Mouse (Mus musculus) ES-Bruce4 (cell line): ENCODE measurements around the gene Myo5a. TPM values are rescaled to one million over a fixed set of nuclear protein-coding genes. Genes with fewer than 3 reads are reported as not detected.

Source experiments
- H3K27ac ChIP-seq: 2 replicates; pipeline ENCODE4 v1.5.1; 2012; ENCODE audit warnings: low read length, inconsistent platforms; ENCODE audit not compliant: insufficient read depth
- H3K27me3 ChIP-seq: 2 replicates; pipeline ENCODE4 v1.6.1; 2012; ENCODE audit warnings: mild to moderate bottlenecking, low read length, inconsistent platforms; ENCODE audit not compliant: control insufficient read depth, poor library complexity, insufficient read depth, severe bottlenecking
- H3K36me3 ChIP-seq: 2 replicates; pipeline ENCODE4 v1.6.1; 2012; ENCODE audit warnings: inconsistent platforms, mild to moderate bottlenecking, low read length, moderate library complexity; ENCODE audit not compliant: control insufficient read depth, poor library complexity, insufficient read depth, severe bottlenecking
- H3K4me1 ChIP-seq: one replicate; pipeline ENCODE4 v1.8.1; 2011; ENCODE audit warnings: low read length; ENCODE audit not compliant: control insufficient read depth, insufficient read depth
- H3K4me3 ChIP-seq: 2 replicates; pipeline ENCODE4 v1.5.1; 2011; ENCODE audit warnings: low read depth, mild to moderate bottlenecking, low read length
- H3K9ac ChIP-seq: 2 replicates; pipeline ENCODE4 v1.6.1; 2012; ENCODE audit warnings: low read depth, mild to moderate bottlenecking, inconsistent platforms; ENCODE audit not compliant: poor library complexity, severe bottlenecking
- H3K9me3 ChIP-seq: replicated peaks from 2 replicates; pipeline ENCODE4 v1.6.1; 2012; ENCODE audit warnings: mild to moderate bottlenecking, low read length, inconsistent platforms; ENCODE audit not compliant: control insufficient read depth, poor library complexity, insufficient read depth, severe bottlenecking
- CTCF ChIP-seq: IDR thresholded peaks from one replicate; pipeline ENCODE4 v1.8.1; 2011; ENCODE audit warnings: low read depth, low read length
- EP300 ChIP-seq: IDR thresholded peaks from 2 replicates; pipeline ENCODE4 v1.6.1; 2011; ENCODE audit warnings: low read depth, low read length; ENCODE audit not compliant: insufficient read depth
- POLR2A ChIP-seq: IDR thresholded peaks from one replicate; pipeline ENCODE4 v1.8.1; 2011; ENCODE audit warnings: low read length; ENCODE audit not compliant: insufficient read depth
- polyA plus RNA-seq: library from polyadenylated mRNA; stranded (reverse); fragments of >200 nt; gene quantifications from 2 replicates; pipeline ENCODE4 v1.2.4, GENCODE M21; 2011; ENCODE audit warnings: low read depth; ENCODE audit not compliant: missing spikeins, insufficient read depth, insufficient read length

The Myo5a gene
- 91.8 and 98.0 TPM in 2 replicates for polyA plus RNA-seq

- Histone ChIP-seq H3K9me3 (no peaks in the 10 kb centered on the region), H3K27ac (peak within 1 kb of the TSS; percentile 46), H3K9ac (peak within 1 kb of the TSS; percentile 45), H3K4me1 (no peaks in the 10 kb centered on the region), H3K4me3 (peak within 1 kb of the TSS; percentile 83), H3K27me3 (no peaks in the 10 kb centered on the region), H3K36me3 (no peaks in the 10 kb centered on the region)
- TF ChIP-seq POLR2A, result no peak
- TF ChIP-seq CTCF, result no peak
- no peak for TF ChIP-seq EP300
Measured at GRCm38 (mm10) chr9:75070457-75071028, at the start of gene Myo5a. Gene Myo5a, plus strand, starts transcription at chr9:75071015.

GRCm38 (mm10) chr9:75022546-75022945 lies 48.3 kb upstream of the Myo5a start:
- Histone ChIP-seq H3K4me1 (no peaks in the 10 kb centered on the region), H3K27ac (no peak overlapping the region), H3K27me3 (no peaks in the 10 kb centered on the region), H3K9me3 (no peaks in the 10 kb centered on the region), H3K9ac (no peak overlapping the region), H3K4me3 (no peak overlapping the region), H3K36me3 (no peaks in the 10 kb centered on the region)
- no peak for TF ChIP-seq CTCF
- no peak for TF ChIP-seq POLR2A
- TF ChIP-seq EP300, result no peak

- Histone ChIP-seq H3K9me3 (no peaks in the 10 kb centered on the region), H3K4me1 (no peaks in the 10 kb centered on the region), H3K27me3 (no peaks in the 10 kb centered on the region), H3K36me3 (no peaks in the 10 kb centered on the region), H3K27ac (no peak overlapping the region), H3K9ac (no peak overlapping the region), H3K4me3 (no peak overlapping the region)
- no peak for TF ChIP-seq EP300
Measured at GRCm38 (mm10) chr9:75023150-75023894, 47.5 kb upstream of the Myo5a start.

- TF ChIP-seq CTCF (no peak), POLR2A (no peak), EP300 (no peak)
- no peak overlapping the region for H3K27ac ChIP-seq
Measured at GRCm38 (mm10) chr9:75024089-75024488, 46.7 kb upstream of the Myo5a start.

GRCm38 (mm10) chr9:75025689-75026088 lies 45.1 kb upstream of the Myo5a start:
- TF ChIP-seq POLR2A (no peak), CTCF (peak; percentile 42)
- Histone ChIP-seq H3K4me3 (no peak overlapping the region), H3K27me3 (no peaks in the 10 kb centered on the region), H3K9ac (no peak overlapping the region), H3K4me1 (no peaks in the 10 kb centered on the region), H3K9me3 (no peaks in the 10 kb centered on the region), H3K27ac (no peak overlapping the region), H3K36me3 (no peaks in the 10 kb centered on the region)

More at GRCm38 (mm10) chr9:75024089-75024488, 46.7 kb upstream of the Myo5a start:
- H3K36me3 ChIP-seq, result no peaks in the 10 kb centered on the region
- H3K9ac ChIP-seq, result no peak overlapping the region
- no peaks in the 10 kb centered on the region for H3K9me3 ChIP-seq
- no peaks in the 10 kb centered on the region for H3K27me3 ChIP-seq
- no peaks in the 10 kb centered on the region for H3K4me1 ChIP-seq
- H3K4me3 ChIP-seq, result no peak overlapping the region

GRCm38 (mm10) chr9:75032408-75032807 lies 38.4 kb upstream of the Myo5a start:
- Histone ChIP-seq H3K4me3 (no peak overlapping the region), H3K9me3 (no peaks in the 10 kb centered on the region), H3K27me3 (no peaks in the 10 kb centered on the region), H3K4me1 (no peaks in the 10 kb centered on the region), H3K9ac (no peak overlapping the region), H3K27ac (no peak overlapping the region), H3K36me3 (no peaks in the 10 kb centered on the region)
- TF ChIP-seq CTCF (no peak), POLR2A (no peak), EP300 (no peak)
